Comparison of ENCODE assay signal across 32 mouse cellular contexts in the genomic region with DNA sequence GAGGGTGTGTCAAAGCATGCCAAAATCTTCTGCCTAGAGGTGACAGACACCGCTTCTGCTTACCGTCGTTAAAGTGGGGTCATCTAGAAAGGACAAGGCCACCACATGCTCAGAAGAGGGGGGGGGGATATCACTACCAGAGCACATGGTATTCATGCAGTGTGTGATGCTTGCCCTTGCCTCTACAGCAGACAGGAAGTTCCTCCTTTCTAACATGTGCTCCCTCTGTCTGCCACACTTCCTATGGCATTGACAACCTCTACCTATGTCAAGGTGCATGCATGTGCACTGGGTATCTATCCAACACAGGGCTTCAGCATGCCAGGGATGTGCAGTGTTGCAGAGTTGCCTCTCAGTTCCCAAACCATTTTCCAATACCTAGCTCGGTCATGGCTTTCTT. TPM values are rescaled to one million over a fixed set of nuclear protein-coding genes. Genes with fewer than 3 reads are reported as not detected.
"Had no signal": no experiment of that assay in that cellular context is flagged by ENCODE, and none has a peak within 500 bp of the region (broad histone marks: within the 10 kb centered on the region; RNA-seq: fewer than 3 reads in every experiment).

No protein-coding gene starts in this region.

- ATAC-seq: hindbrain, embryonic 16.5 days; intestine, embryonic 16.5 days had no signal

- H3K4me1 ChIP-seq: heart, embryonic 10.5 days; heart, embryonic 12.5 days; hindbrain, embryonic 10.5 days; hindbrain, embryonic 12.5 days; limb, embryonic 13.5 days; limb, embryonic 15.5 days; liver, embryonic 13.5 days had no signal

- DNase-seq: gastrocnemius, postnatal 14 days; gastrocnemius, postnatal 36 days; heart, adult 18-20 months; heart, postnatal 10 days; heart, postnatal 4 days; kidney, adult 11 months; kidney, adult 2 months; kidney, postnatal 10 days; kidney, postnatal 25 days; kidney, postnatal 4 days; layer of hippocampus, adult 9-11 months; layer of hippocampus, postnatal 36 days; left cerebral cortex, postnatal 4 days; liver, embryonic 13.5 days had no signal

- H3K4me3 ChIP-seq: heart, embryonic 10.5 days; heart, embryonic 12.5 days; hindbrain, embryonic 10.5 days; hindbrain, embryonic 12.5 days; layer of hippocampus, adult 2 months; limb, embryonic 13.5 days; limb, embryonic 15.5 days; liver, embryonic 13.5 days had no signal

RNA-seq across cellular contexts. Expression of gene Bcl2l14, which starts 36.0 kb away (rescaled TPM):
- total RNA-seq: gastrocnemius, adult 18-20 months; gastrocnemius, adult 8-10 months; gastrocnemius, postnatal 14 days; gastrocnemius, postnatal 36 days; heart, adult 18-20 months; heart, adult 8-10 months; heart, postnatal 10 days; heart, postnatal 25 days; heart, postnatal 4 days; layer of hippocampus, adult 2 months; layer of hippocampus, postnatal 14 days; layer of hippocampus, postnatal 36 days; left cerebral cortex, adult 18-20 months; left cerebral cortex, adult 8-10 months; left cerebral cortex, postnatal 10 days; left cerebral cortex, postnatal 25 days; left cerebral cortex, postnatal 4 days had no signal
